Mouse (Mus musculus) adrenal gland, postnatal 10 days (tissue): Measurements from ENCODE around the gene Olfr873. TPM values are rescaled to one million over a fixed set of nuclear protein-coding genes. Genes with fewer than 3 reads are reported as not detected.
"Not testable (repeated sequence)": the region's sequence is repeated elsewhere in the genome, so short reads cannot be mapped to it uniquely, and the experiment has no call there.

Source experiments
- DNase-seq: peaks from one replicate; pipeline ENCODE4 v3.0.0; 2021; ENCODE audit warnings: mixed read lengths
- long read RNA-seq, 2 experiments: library from polyadenylated mRNA; stranded (forward); transcript quantifications; one replicate each; pipeline ENCODE4 v2.0.0; 2021
- total RNA-seq, 2 experiments: library from RNA; stranded (reverse); gene quantifications; 2 replicates each; pipeline ENCODE4 v1.2.3; 2021

Gene Olfr873
- total RNA-seq = not detected
- long read RNA-seq, experiment 1 = 0 reads
- long read RNA-seq, experiment 2 = 0 reads

- no peak for DNase-seq
Observed at GRCm38 (mm10) chr9:20298232-20298631, at the start of gene Olfr873. Olfr873 (plus strand) TSS chr9:20298532.

- no peak for DNase-seq
Observed at GRCm38 (mm10) chr9:20282051-20282450, 16.3 kb upstream of the Olfr873 start, which contains the start of gene Olfr39. Olfr39 (plus strand) TSS chr9:20282351.

GRCm38 (mm10) chr9:20295562-20295961, 2.8 kb upstream of the Olfr873 start:
- DNase-seq = not testable (repeated sequence)

DNA sequence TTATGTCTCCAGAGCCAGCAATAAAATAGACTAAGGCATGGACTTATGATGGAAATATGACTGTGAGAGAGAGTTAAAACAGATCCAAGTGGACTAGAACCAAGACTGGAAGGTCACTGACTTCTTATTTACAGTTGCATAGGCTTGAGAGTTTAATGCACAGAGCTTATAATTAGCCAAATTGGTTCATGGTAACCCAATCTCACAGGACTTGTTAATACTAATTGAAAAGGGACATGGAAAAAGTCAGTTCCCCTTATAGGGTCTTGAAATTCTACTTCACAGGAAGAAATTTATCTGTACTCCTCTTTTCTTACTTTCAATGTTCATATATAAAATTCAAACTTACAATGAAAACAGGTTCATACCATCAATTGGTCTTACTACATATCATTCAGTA, 37.7 kb downstream of the Olfr873 start, which contains the start of gene Olfr18:
TSS of gene Olfr18 (minus strand) at position 101 of the 400 bp plus-strand sequence.
- no peak for DNase-seq

DNA sequence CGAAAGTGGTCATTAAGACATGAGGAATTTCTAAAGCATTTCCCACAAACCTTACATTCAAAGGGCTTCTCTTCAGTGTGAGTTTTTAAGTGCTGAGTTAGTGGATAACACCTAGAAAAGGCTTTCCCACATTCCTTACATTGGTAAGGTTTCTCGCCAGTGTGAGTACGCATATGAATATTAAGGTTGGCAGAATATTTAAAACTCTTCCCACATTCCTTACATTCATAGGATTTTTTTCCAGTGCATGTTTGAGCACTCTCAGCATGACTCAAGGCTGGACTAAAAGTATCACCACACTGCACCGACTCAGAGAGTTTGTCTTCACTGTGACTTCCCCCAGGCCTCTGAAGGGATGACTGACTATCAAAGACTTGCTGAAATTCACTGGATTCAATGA, 50.2 kb downstream of the Olfr873 start:
- no peak for DNase-seq

Other genes with a start within 250 kb of the Olfr873 start
- not detected for gene Olfr867, start 241.0 kb upstream of the Olfr873 start, total RNA-seq
- gene Olfr868, start 199.9 kb upstream of the Olfr873 start, total RNA-seq = not detected
- not detected for gene Olfr869, start 169.5 kb upstream of the Olfr873 start, total RNA-seq
- not detected for gene Olfr870, start 124.5 kb upstream of the Olfr873 start, total RNA-seq
- gene Olfr871, start 86.3 kb upstream of the Olfr873 start, total RNA-seq = not detected
- gene Olfr872, start 61.4 kb upstream of the Olfr873 start, total RNA-seq = not detected
- gene Olfr39, start 16.2 kb upstream of the Olfr873 start, total RNA-seq = not detected
- gene Olfr18, start 37.6 kb downstream of the Olfr873 start, total RNA-seq = not detected
- 1 to 10 TPM; 8.5 to 9.6 TPM for gene Zfp560, start 86.6 kb downstream of the Olfr873 start, total RNA-seq
- gene Zfp26, start 161.6 kb downstream of the Olfr873 start, total RNA-seq = 10 to 100 TPM; 19.4 to 26.9 TPM
- 10 to 100 TPM; 20.2 to 21.5 TPM for gene Zfp426, start 194.2 kb downstream of the Olfr873 start, total RNA-seq
- gene Zfp266, start 222.9 kb downstream of the Olfr873 start, total RNA-seq = 10 to 100 TPM; 38.8 to 50.0 TPM